ENCODE assay signal across 13 mouse cellular contexts in the genomic region with DNA sequence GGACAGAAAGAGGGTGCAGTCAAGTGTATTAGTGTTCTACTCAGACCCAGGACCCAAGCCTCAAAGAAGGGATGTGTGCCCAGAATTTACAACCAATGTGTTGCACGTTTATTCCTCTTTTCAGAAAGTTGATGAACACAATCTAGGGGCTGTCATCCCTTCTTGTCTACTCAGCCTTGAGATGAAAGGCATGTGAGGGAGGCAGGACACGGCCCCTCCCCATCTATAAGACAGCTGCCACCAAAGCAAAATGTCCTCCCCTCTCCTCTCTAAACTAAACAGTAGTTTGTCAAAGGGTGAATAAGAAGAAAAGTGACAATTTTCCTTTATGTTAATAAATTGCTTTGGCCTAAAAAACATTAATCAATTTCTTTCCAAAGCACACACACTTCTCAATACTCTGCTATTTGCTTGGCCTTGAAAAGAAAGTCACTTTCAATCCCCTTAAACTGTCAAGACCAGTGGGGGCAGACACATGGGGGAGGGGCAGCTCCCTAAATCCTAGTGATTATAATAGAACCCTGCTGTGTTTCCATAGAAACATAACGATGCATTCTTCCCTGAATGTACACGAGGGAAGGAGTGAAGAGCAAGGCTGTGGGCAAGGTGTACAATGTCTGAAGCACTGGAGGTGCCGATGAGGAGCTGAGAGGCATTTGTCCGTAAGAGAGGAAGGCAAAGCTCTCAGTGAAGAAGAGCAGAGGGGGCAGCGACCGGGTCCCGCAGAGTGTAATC.
DNase-seq lines count a peak whose midpoint lies in the region; ATAC-seq lines count a peak whose summit lies in the region.
"Had no signal": no experiment of that assay in that cellular context is flagged by ENCODE, and none has a peak within 500 bp of the region (broad histone marks: within the 10 kb centered on the region; RNA-seq: fewer than 3 reads in every experiment).

No protein-coding gene starts in this region.

- no peaks in the 10 kb centered on the region for H3K36me3 ChIP-seq in forebrain, embryonic 12.5 days (replicated peaks)
- no peaks in the 10 kb centered on the region for H3K36me3 ChIP-seq in neural tube, embryonic 15.5 days
- H3K36me3 ChIP-seq: liver, embryonic 15.5 days had no signal

- 0 out of 2 replicates have a peak overlapping the region, but pooled peaks have one; percentile 3 for H3K27ac ChIP-seq in forebrain, embryonic 12.5 days
- H3K27ac ChIP-seq in neural tube, embryonic 15.5 days (replicated peaks), result no peak overlapping the region
- H3K27ac ChIP-seq: liver, embryonic 15.5 days had no signal

- WGBS in forebrain, embryonic 12.5 days, result 23% methylated on average over 9 of the region's 9 CpGs
- 32% methylated on average over 9 of the region's 9 CpGs for WGBS in neural tube, embryonic 15.5 days

- H3K4me2 ChIP-seq in forebrain, embryonic 12.5 days, result 0 out of 2 replicates have a peak overlapping the region, but pooled peaks have one; percentile 17
- no peak overlapping the region for H3K4me2 ChIP-seq in neural tube, embryonic 15.5 days
- H3K4me2 ChIP-seq: liver, embryonic 15.5 days had no signal

- peaks cover 17% of the 10 kb centered on the region for H3K4me1 ChIP-seq in forebrain, embryonic 12.5 days
- peaks cover 11% of the 10 kb centered on the region for H3K4me1 ChIP-seq in neural tube, embryonic 15.5 days
- H3K4me1 ChIP-seq: liver, embryonic 15.5 days; megakaryocyte, embryonic 14.5 days had no signal

- DNase-seq in right cerebral cortex, postnatal 10 days (ENCODE audit: low spot score in 2 of 2), result peak; percentile 39 to 44
- DNase-seq in right cerebral cortex, adult 18-20 months, result no peak
- peak; percentile 14 for DNase-seq in hindlimb bud, embryonic 11.5 days (ENCODE audit: extremely low spot score, low read depth, low spot score)
- no peak for DNase-seq in spleen, postnatal 36 days (ENCODE audit: low spot score in 2 of 2)
- DNase-seq in kidney, postnatal 25 days, result no peak
- DNase-seq: adrenal gland, postnatal 10 days; cerebellum, adult 18-20 months; thymus, postnatal 4 days had no signal

- H3K27me3 ChIP-seq in forebrain, embryonic 12.5 days, result no peaks in the 10 kb centered on the region; the same call in 1 of the 2 replicates
- peaks cover 6% of the 10 kb centered on the region; the same call in 1 of the 2 replicates for H3K27me3 ChIP-seq in neural tube, embryonic 15.5 days (replicated peaks)
- H3K27me3 ChIP-seq: liver, embryonic 15.5 days; megakaryocyte, embryonic 14.5 days had no signal

- no peak overlapping the region for H3K4me3 ChIP-seq in forebrain, embryonic 12.5 days (replicated peaks)
- no peak overlapping the region for H3K4me3 ChIP-seq in neural tube, embryonic 15.5 days (replicated peaks)
- H3K4me3 ChIP-seq: liver, embryonic 15.5 days; megakaryocyte, embryonic 14.5 days had no signal

- H3K9me3 ChIP-seq in forebrain, embryonic 12.5 days, result no peaks in the 10 kb centered on the region
- no peaks in the 10 kb centered on the region for H3K9me3 ChIP-seq in neural tube, embryonic 15.5 days (replicated peaks)
- H3K9me3 ChIP-seq: liver, embryonic 15.5 days; megakaryocyte, embryonic 14.5 days had no signal

- peak; percentile 78 for ATAC-seq in forebrain, embryonic 12.5 days (ENCODE audit: low FRiP score)
- ATAC-seq in neural tube, embryonic 15.5 days (ENCODE audit: low FRiP score), result 0 out of 2 replicates have a peak, but pooled peaks have one; percentile 21
- ATAC-seq in megakaryocyte progenitor cell, adult 5-6 weeks (replicated peaks; ENCODE audit: poor library complexity), result no peak

- no peak overlapping the region for H3K9ac ChIP-seq in forebrain, embryonic 12.5 days
- no peak overlapping the region for H3K9ac ChIP-seq in neural tube, embryonic 15.5 days (replicated peaks)
- H3K9ac ChIP-seq: liver, embryonic 15.5 days had no signal

Comparison
In these comparisons a context has a peak if more than half of its experiments do, and no peak if none do; other contexts are left out.
1. DNase-seq: peak in right cerebral cortex, postnatal 10 days (2 of 2) and hindlimb bud, embryonic 11.5 days (single experiment); none in right cerebral cortex, adult 18-20 months (single experiment), spleen, postnatal 36 days (0 of 2) and kidney, postnatal 25 days (0 of 2).